Mouse (Mus musculus) spleen, adult 2 months (tissue): ENCODE results near the gene Atg5.
"Not testable (repeated sequence)": the region's sequence is repeated elsewhere in the genome, so short reads cannot be mapped to it uniquely, and the experiment has no call there.

Experiments used
- CTCF ChIP-seq: fragments of 200-500 bp; IDR thresholded peaks from 2 replicates; pipeline ENCODE4 v1.5.1; 2011; ENCODE audit warnings: mild to moderate bottlenecking, inconsistent platforms; ENCODE audit not compliant: insufficient read depth, insufficient read length, insufficient replicate concordance; ENCODE audit errors: extremely low read depth
- POLR2A ChIP-seq: fragments of 200-500 bp; IDR thresholded peaks from 2 replicates; pipeline ENCODE4 v1.6.1; 2011; ENCODE audit warnings: low read depth, low read length, inconsistent platforms

DNA sequence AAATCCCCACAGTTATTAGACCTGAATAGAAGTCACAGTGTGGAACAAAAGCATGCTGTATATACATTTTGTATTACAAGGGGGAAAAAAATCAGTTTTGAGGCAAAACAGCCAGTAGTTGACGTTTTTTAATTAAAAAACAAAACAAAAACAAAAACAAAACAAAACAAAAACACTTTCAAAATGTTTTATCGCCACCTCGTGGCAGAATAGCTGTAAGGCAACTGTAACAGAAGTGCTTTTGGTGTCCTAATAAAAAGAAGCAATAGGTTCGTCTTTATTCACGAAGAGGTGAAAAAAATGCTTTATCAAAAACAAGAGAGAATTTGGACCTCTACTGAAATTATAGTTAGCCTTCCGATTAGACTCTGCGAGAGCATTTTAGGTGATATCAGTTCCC lies 32.9 kb upstream of the Atg5 start:
- TF ChIP-seq POLR2A, CTCF: not testable (repeated sequence)
